ENCODE assay signal across 8 mouse cellular contexts in genomic region chr1:55236890-55237642, GRCm38 (mm10). TPM values are rescaled to one million over a fixed set of nuclear protein-coding genes. Genes with fewer than 3 reads are reported as not detected.
DNase-seq lines count a peak whose midpoint lies in the region; ATAC-seq and TF ChIP-seq lines count a peak whose summit lies in the region.

Mars2 (plus strand) TSS chr1:55237177.

- peak; percentile 98 for DNase-seq in G1E (ENCODE audit: low spot score)
- DNase-seq in cerebellum, adult 18-20 months = peak; percentile 97
- peak; percentile 93 to 96 for DNase-seq in heart, postnatal 36 days
- DNase-seq in layer of hippocampus, adult 9-10 months (ENCODE audit: low spot score) = peak; percentile 74
- peak; percentile 80 for DNase-seq in ovary, postnatal 10 days (ENCODE audit: low spot score)
- peak; percentile 91 to 95 for DNase-seq in thymus, postnatal 10 days (ENCODE audit: low spot score in 2 of 2)

- H3K4me2 ChIP-seq in forebrain, embryonic 16.5 days (ENCODE audit: low read length) = peak within 1 kb of the TSS; percentile 89
- H3K4me2 ChIP-seq in lung, embryonic 16.5 days (ENCODE audit: low read depth, low read length) = peak within 1 kb of the TSS; percentile 64

- H3K27ac ChIP-seq in forebrain, embryonic 16.5 days (ENCODE audit: low read length) = peak within 1 kb of the TSS; percentile 81
- H3K27ac ChIP-seq in lung, embryonic 16.5 days (ENCODE audit: low read length) = peak within 1 kb of the TSS; percentile 30

- under 1% methylated on average over 82 of the region's 82 CpGs for WGBS in forebrain, embryonic 16.5 days
- WGBS in lung, embryonic 16.5 days = under 1% methylated on average over 75 of the region's 82 CpGs

- peak within 1 kb of the TSS; percentile 74 for H3K9ac ChIP-seq in forebrain, embryonic 16.5 days (replicated peaks; ENCODE audit: low read depth, low read length)
- H3K9ac ChIP-seq in lung, embryonic 16.5 days (ENCODE audit: low read length) = peak within 1 kb of the TSS; percentile 76

- H3K4me1 ChIP-seq in G1E (ENCODE audit: insufficient read depth, low read depth, low read length) = peaks cover 50% of the 10 kb centered on the region
- H3K4me1 ChIP-seq in forebrain, embryonic 16.5 days (replicated peaks; ENCODE audit: control insufficient read depth, insufficient read depth, low read length) = peaks cover 28% of the 10 kb centered on the region
- peaks cover 16% of the 10 kb centered on the region for H3K4me1 ChIP-seq in lung, embryonic 16.5 days (replicated peaks; ENCODE audit: control insufficient read depth, insufficient read depth, low read length)

- H3K36me3 ChIP-seq in G1E (replicated peaks) = peaks cover 27% of the 10 kb centered on the region
- H3K36me3 ChIP-seq in forebrain, embryonic 16.5 days (ENCODE audit: control insufficient read depth, insufficient read depth) = no peaks in the 10 kb centered on the region
- H3K36me3 ChIP-seq in lung, embryonic 16.5 days (ENCODE audit: control insufficient read depth, insufficient read depth, low read length) = no peaks in the 10 kb centered on the region

- intact Hi-C loops in heart, postnatal 36 days (cut with DNase I) = loop anchor here (2.0 to 10.0 kb wide), 7 partner anchors 45 to 1738 kb away; partner anchors contain the start of genes Coq10b, Hspd1, Hspe1 and Mob4

- ATAC-seq in G1E (ENCODE audit: extremely low read depth, insufficient number of reproducible peaks, low FRiP score, poor library complexity, severe bottlenecking) = peak; percentile 84
- ATAC-seq in forebrain, embryonic 16.5 days = peak; percentile 100
- ATAC-seq in lung, embryonic 16.5 days (ENCODE audit: low read depth) = peak; percentile 99

- H3K9me3 ChIP-seq in G1E (replicated peaks) = no peaks in the 10 kb centered on the region
- no peaks in the 10 kb centered on the region for H3K9me3 ChIP-seq in forebrain, embryonic 16.5 days (ENCODE audit: control insufficient read depth, low read length)
- no peaks in the 10 kb centered on the region for H3K9me3 ChIP-seq in lung, embryonic 16.5 days (ENCODE audit: control insufficient read depth, low read length)

- H3K4me3 ChIP-seq in G1E (ENCODE audit: low read depth, low read length) = peak within 1 kb of the TSS; percentile 86
- H3K4me3 ChIP-seq in forebrain, embryonic 16.5 days (replicated peaks; ENCODE audit: low read length) = peak within 1 kb of the TSS; percentile 69
- peak within 1 kb of the TSS; percentile 74 for H3K4me3 ChIP-seq in lung, embryonic 16.5 days (ENCODE audit: low read length)

- TF ChIP-seq CTCF in G1E (IDR thresholded peaks at IDR 0.05; ENCODE audit: low read depth, low read length) = no peak

- H3K27me3 ChIP-seq in G1E (ENCODE audit: insufficient read depth, low read length) = peaks cover 6% of the 10 kb centered on the region
- H3K27me3 ChIP-seq in forebrain, embryonic 16.5 days (replicated peaks; ENCODE audit: control insufficient read depth, insufficient read depth, low read length) = no peaks in the 10 kb centered on the region
- H3K27me3 ChIP-seq in lung, embryonic 16.5 days (ENCODE audit: control insufficient read depth, insufficient read depth, low read depth, low read length) = no peaks in the 10 kb centered on the region

RNA-seq across cellular contexts. Expression of gene Mars2, which starts in this region (rescaled TPM):
- total RNA-seq in G1E (2014; fragmentation: Nextera tagmentation) (9.6 and 12.0 TPM in 2 replicates), G1E (2017) (12.4 and 13.3 TPM in 2 replicates)
- 3.3 and 3.8 TPM in 2 replicates for polyA plus RNA-seq in G1E (2012)
- polyA plus RNA-seq in forebrain, embryonic 16.5 days (2015; fragmentation: Nextera tagmentation; extraction: Ambion mirVana) = 5.3 and 5.6 TPM in 2 replicates
- 1 to 10 TPM; 4.6 to 4.9 TPM for total RNA-seq in heart, postnatal 36 days (2021)
- 2.4 TPM in 2 replicates for polyA plus RNA-seq in lung, embryonic 16.5 days (2015; fragmentation: Nextera tagmentation; extraction: Ambion mirVana)

Comparison
In these comparisons a context has a peak if more than half of its experiments do, and no peak if none do; other contexts are left out.
1. Peak in every context shown above with its lines: DNase-seq, ATAC-seq, H3K4me3 ChIP-seq and H3K27ac ChIP-seq.